Mouse (Mus musculus) liver, embryonic 15.5 days (tissue): ENCODE data around the gene Cacng7. TPM values are rescaled to one million over a fixed set of nuclear protein-coding genes. Genes with fewer than 3 reads are reported as not detected.

Experiments
- ATAC-seq: fragments of 200-750 bp; cut with Nextera tagmentation; 2 replicates; pipeline ENCODE4 v1.8.0; 2017; ENCODE audit warnings: moderate number of reproducible peaks, mild to moderate bottlenecking, moderate library complexity; ENCODE audit not compliant: insufficient read depth
- H3K27ac ChIP-seq: fragments of 300-500 bp; sonication (generic); replicated peaks from 2 replicates; pipeline ENCODE4 v1.5.1; 2015; ENCODE audit warnings: mild to moderate bottlenecking, inconsistent platforms
- H3K27me3 ChIP-seq: fragments of 300-500 bp; sonication (generic); 2 replicates; pipeline ENCODE4 v1.6.1; 2015; ENCODE audit warnings: mild to moderate bottlenecking, inconsistent platforms
- H3K36me3 ChIP-seq: fragments of 300-500 bp; sonication (generic); replicated peaks from 2 replicates; pipeline ENCODE4 v1.6.1; 2015; ENCODE audit warnings: moderate library complexity, mild to moderate bottlenecking, inconsistent platforms
- H3K4me1 ChIP-seq: fragments of 300-500 bp; sonication (generic); replicated peaks from 2 replicates; pipeline ENCODE4 v1.6.1; 2015; ENCODE audit warnings: inconsistent platforms
- H3K4me2 ChIP-seq: fragments of 300-500 bp; sonication (generic); 2 replicates; pipeline ENCODE4 v1.6.1; 2015; ENCODE audit warnings: moderate library complexity, mild to moderate bottlenecking, inconsistent platforms
- H3K4me3 ChIP-seq: fragments of 300-500 bp; sonication (generic); replicated peaks from 2 replicates; pipeline ENCODE4 v1.5.1; 2015; ENCODE audit warnings: mild to moderate bottlenecking, inconsistent platforms
- H3K9ac ChIP-seq: fragments of 300-500 bp; sonication (generic); 2 replicates; pipeline ENCODE4 v1.6.1; 2015; ENCODE audit warnings: moderate library complexity, mild to moderate bottlenecking, inconsistent platforms
- H3K9me3 ChIP-seq: fragments of 300-500 bp; sonication (generic); replicated peaks from 2 replicates; pipeline ENCODE4 v1.6.1; 2016; ENCODE audit warnings: inconsistent platforms
- WGBS: fragments of 180-500 bp; shearing (Covaris S2); methylation state at CpG from one replicate; pipeline ENCODE4 v1.1.7; 2015; ENCODE audit warnings: mixed read lengths; ENCODE audit not compliant: insufficient replicate concordance; 5-methylcytosine and 5-hydroxymethylcytosine counted together
- polyA plus RNA-seq: library from polyadenylated mRNA; unstranded; fragments of >200 nt; fragmentation: Nextera tagmentation; extraction: Ambion mirVana; gene quantifications from 2 replicates; pipeline ENCODE4 v1.2.1, GENCODE M21; 2015

The Cacng7 gene
- polyA plus RNA-seq, result 0.03 TPM in 1 of 2 replicates, not detected in the other

- WGBS, result 3% methylated on average over 64 of the region's 65 CpGs
- Histone ChIP-seq H3K9me3 (no peaks in the 10 kb centered on the region), H3K4me3 (peak within 1 kb of the TSS; percentile 21; the same call in 1 of the 2 replicates), H3K27ac (no peak within 1 kb of the TSS), H3K4me1 (no peaks in the 10 kb centered on the region), H3K27me3 (peaks cover 65% of the 10 kb centered on the region), H3K4me2 (peak within 1 kb of the TSS; percentile 33; the same call in 1 of the 2 replicates), H3K9ac (no peak within 1 kb of the TSS), H3K36me3 (no peaks in the 10 kb centered on the region)
- ATAC-seq, result no peak
These were observed at the start of gene Cacng7 for GRCm38 (mm10) chr7:3332619-3333521. TSS of gene Cacng7 (plus strand) at chr7:3332955.

- no peak for ATAC-seq
- H3K27ac ChIP-seq, result no peak overlapping the region
- H3K9ac ChIP-seq, result no peak overlapping the region
- no peak overlapping the region for H3K4me3 ChIP-seq
- H3K4me1 ChIP-seq, result no peaks in the 10 kb centered on the region
- no peaks in the 10 kb centered on the region for H3K27me3 ChIP-seq
- WGBS, result 48% methylated on average over 11 of the region's 11 CpGs
- H3K4me2 ChIP-seq, result no peak overlapping the region
- H3K36me3 ChIP-seq, result no peaks in the 10 kb centered on the region
- no peaks in the 10 kb centered on the region for H3K9me3 ChIP-seq
These were observed 49.5 kb upstream of the Cacng7 start for GRCm38 (mm10) chr7:3283081-3283875.

GRCm38 (mm10) chr7:3284604-3285003 is 48.2 kb upstream of the Cacng7 start:
- H3K4me1 ChIP-seq, result peaks cover 9% of the 10 kb centered on the region
- 65% methylated on average over 10 of the region's 10 CpGs for WGBS
- H3K27me3 ChIP-seq, result no peaks in the 10 kb centered on the region
- no peaks in the 10 kb centered on the region for H3K9me3 ChIP-seq
- no peak for ATAC-seq
- no peak overlapping the region for H3K27ac ChIP-seq
- no peak overlapping the region for H3K4me3 ChIP-seq
- no peaks in the 10 kb centered on the region for H3K36me3 ChIP-seq
- no peak overlapping the region for H3K4me2 ChIP-seq
- H3K9ac ChIP-seq, result no peak overlapping the region

- Histone ChIP-seq H3K27ac (no peak overlapping the region), H3K36me3 (no peaks in the 10 kb centered on the region), H3K9ac (no peak overlapping the region), H3K27me3 (no peaks in the 10 kb centered on the region), H3K9me3 (no peaks in the 10 kb centered on the region), H3K4me2 (no peak overlapping the region), H3K4me1 (peaks cover 19% of the 10 kb centered on the region), H3K4me3 (no peak overlapping the region)
- ATAC-seq, result no peak
- WGBS, result 62% methylated on average over 5 of the region's 5 CpGs
These were observed 46.7 kb upstream of the Cacng7 start for GRCm38 (mm10) chr7:3286036-3286435.

- no peaks in the 10 kb centered on the region for H3K9me3 ChIP-seq
- 67% methylated on average over 7 of the region's 7 CpGs for WGBS
- peak overlapping the region; percentile 41; the same call in 1 of the 2 replicates for H3K4me2 ChIP-seq
- H3K36me3 ChIP-seq, result no peaks in the 10 kb centered on the region
- H3K27ac ChIP-seq, result peak overlapping the region; percentile 76
- H3K4me3 ChIP-seq, result no peak overlapping the region
- peaks cover 27% of the 10 kb centered on the region for H3K4me1 ChIP-seq
- no peaks in the 10 kb centered on the region for H3K27me3 ChIP-seq
- peak; percentile 37 for ATAC-seq
- H3K9ac ChIP-seq, result no peak overlapping the region
These were observed 45.6 kb upstream of the Cacng7 start for GRCm38 (mm10) chr7:3287186-3287585.

- H3K4me1 ChIP-seq, result peaks cover 33% of the 10 kb centered on the region
- H3K4me2 ChIP-seq, result peak within 1 kb of the TSS; percentile 67
- H3K27ac ChIP-seq, result peak within 1 kb of the TSS; percentile 66
- no peaks in the 10 kb centered on the region for H3K27me3 ChIP-seq
- peak within 1 kb of the TSS; percentile 50 for H3K4me3 ChIP-seq
- 3% methylated on average over 30 of the region's 30 CpGs for WGBS
- ATAC-seq, result peak; percentile 42
- peak within 1 kb of the TSS; percentile 22; the same call in 1 of the 2 replicates for H3K9ac ChIP-seq
- no peaks in the 10 kb centered on the region for H3K9me3 ChIP-seq
- H3K36me3 ChIP-seq, result no peaks in the 10 kb centered on the region
These were observed 43.5 kb upstream of the Cacng7 start, which contains the start of the genes Myadm and Prkcg for GRCm38 (mm10) chr7:3288976-3289970. TSS of gene Myadm (plus strand) at chr7:3289080. TSS of gene Prkcg (plus strand) at chr7:3289179.

- Histone ChIP-seq H3K9ac (peak overlapping the region; percentile 22), H3K36me3 (0 out of 2 replicates have a peak, but pooled peaks cover 5% of the 10 kb centered on the region), H3K4me3 (peak overlapping the region; percentile 50), H3K9me3 (no peaks in the 10 kb centered on the region), H3K27me3 (no peaks in the 10 kb centered on the region), H3K4me1 (peaks cover 39% of the 10 kb centered on the region), H3K4me2 (peak overlapping the region; percentile 67), H3K27ac (peak overlapping the region; percentile 66)
- WGBS, result 4% methylated on average over 18 of the region's 18 CpGs
- peak; percentile 72 for ATAC-seq
These were observed 42.3 kb upstream of the Cacng7 start for GRCm38 (mm10) chr7:3290257-3291033.

- peak overlapping the region; percentile 50 for H3K4me3 ChIP-seq
- no peaks in the 10 kb centered on the region for H3K9me3 ChIP-seq
- 0 out of 2 replicates have a peak overlapping the region, but pooled peaks have one; percentile 22 for H3K9ac ChIP-seq
- peak overlapping the region; percentile 42; the same call in 1 of the 2 replicates for H3K27ac ChIP-seq
- 48% methylated on average over 6 of the region's 6 CpGs for WGBS
- 0 out of 2 replicates have a peak, but pooled peaks cover 5% of the 10 kb centered on the region for H3K36me3 ChIP-seq
- peaks cover 41% of the 10 kb centered on the region for H3K4me1 ChIP-seq
- H3K27me3 ChIP-seq, result no peaks in the 10 kb centered on the region
- no peak for ATAC-seq
- H3K4me2 ChIP-seq, result peak overlapping the region; percentile 67
These were observed 41.6 kb upstream of the Cacng7 start for GRCm38 (mm10) chr7:3291197-3291596.

- Histone ChIP-seq H3K36me3 (peaks cover 8% of the 10 kb centered on the region), H3K9ac (no peak overlapping the region), H3K27ac (peak overlapping the region; percentile 45), H3K4me2 (peak overlapping the region; percentile 67), H3K4me3 (peak overlapping the region; percentile 50), H3K27me3 (no peaks in the 10 kb centered on the region), H3K4me1 (peaks cover 41% of the 10 kb centered on the region), H3K9me3 (no peaks in the 10 kb centered on the region)
- 60% methylated on average over 3 of the region's 3 CpGs for WGBS
- no peak for ATAC-seq
These were observed 41.0 kb upstream of the Cacng7 start for GRCm38 (mm10) chr7:3291764-3292163.
